Mouse (Mus musculus): ENCODE results near the gene Rbm43. TPM values are rescaled to one million over a fixed set of nuclear protein-coding genes. Genes with fewer than 3 reads are reported as not detected.
"Not testable (repeated sequence)": the region's sequence is repeated elsewhere in the genome, so short reads cannot be mapped to it uniquely, and the experiment has no call there.

The Rbm43 gene
- polyA plus RNA-seq, 1 experiment from 2014 or later = 32.4 TPM

DNA sequence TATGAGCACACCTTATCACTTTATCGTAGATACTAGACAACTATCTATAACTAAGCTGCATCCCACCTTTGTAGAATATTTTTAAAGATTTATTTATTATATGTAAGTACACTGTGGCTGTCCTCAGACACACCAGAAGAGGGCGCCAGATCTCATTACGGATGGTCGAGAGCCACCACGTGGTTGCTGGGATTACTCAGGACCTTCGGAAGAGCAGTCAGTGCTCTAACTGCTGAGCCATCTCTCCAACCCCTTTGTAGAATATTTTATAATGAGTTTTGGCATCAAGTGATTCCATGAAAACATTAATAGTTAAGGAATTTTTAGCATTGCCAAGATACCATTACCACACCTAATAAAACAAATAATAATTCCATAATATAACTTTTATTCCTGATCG, 20.4 kb downstream of the Rbm43 start:
- no peak for DNase-seq (ENCODE audit: low spot score)

DNA sequence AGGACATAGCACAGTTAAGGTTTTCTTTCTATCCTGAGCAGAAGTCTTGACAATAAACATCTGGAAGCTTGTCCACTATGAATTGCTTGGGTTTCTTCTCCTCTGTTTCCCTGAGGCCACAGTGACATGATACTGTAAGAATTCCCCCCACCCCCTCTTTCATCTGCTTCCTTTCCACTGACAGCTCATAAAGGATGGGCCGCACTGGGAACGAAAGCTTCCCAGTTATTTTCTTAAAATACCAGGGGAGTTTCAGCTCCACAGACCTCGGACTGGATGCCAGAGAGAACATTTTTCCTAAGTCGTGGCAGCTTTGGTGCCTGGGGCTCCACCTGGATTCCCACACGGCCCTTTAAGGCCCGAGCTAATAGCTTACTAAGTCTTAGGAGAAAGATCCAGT, 22.2 kb downstream of the Rbm43 start:
- no peak for DNase-seq (ENCODE audit: low spot score)

GRCm38 (mm10) chr2:51911864-51912263, 23.1 kb downstream of the Rbm43 start:
- DNase-seq (ENCODE audit: low spot score) = no peak

DNA sequence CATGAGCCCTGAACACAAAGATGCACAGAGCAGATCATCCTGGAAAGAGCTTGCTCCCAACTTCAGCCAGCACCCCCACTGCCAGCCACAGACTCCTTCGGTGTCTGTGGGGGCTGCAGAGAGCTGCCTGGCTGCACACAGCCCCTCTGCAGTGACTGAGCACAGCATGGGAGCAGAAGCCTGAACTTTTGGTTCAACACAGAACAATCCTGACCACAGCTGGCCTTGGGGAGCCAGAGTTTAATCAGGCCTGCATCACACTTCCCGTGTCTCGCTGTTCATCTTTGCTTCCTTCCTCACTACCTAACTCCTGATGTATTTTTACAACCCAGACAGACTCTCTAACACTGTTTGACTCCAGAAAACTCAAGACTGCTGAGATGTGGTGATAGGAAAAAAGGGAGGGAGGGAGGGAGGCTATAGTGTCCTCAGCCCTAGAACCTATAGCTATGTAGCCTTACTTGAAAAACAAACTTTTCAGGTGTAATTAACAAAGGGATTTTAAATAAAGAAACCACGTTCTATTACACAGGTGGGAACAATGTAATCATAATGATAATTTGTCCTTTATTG, 27.3 kb downstream of the Rbm43 start:
- DNase-seq (ENCODE audit: low spot score) = no peak

- DNase-seq (ENCODE audit: low spot score) = no peak
Measured at GRCm38 (mm10) chr2:51905637-51906036, 29.3 kb downstream of the Rbm43 start.

DNA sequence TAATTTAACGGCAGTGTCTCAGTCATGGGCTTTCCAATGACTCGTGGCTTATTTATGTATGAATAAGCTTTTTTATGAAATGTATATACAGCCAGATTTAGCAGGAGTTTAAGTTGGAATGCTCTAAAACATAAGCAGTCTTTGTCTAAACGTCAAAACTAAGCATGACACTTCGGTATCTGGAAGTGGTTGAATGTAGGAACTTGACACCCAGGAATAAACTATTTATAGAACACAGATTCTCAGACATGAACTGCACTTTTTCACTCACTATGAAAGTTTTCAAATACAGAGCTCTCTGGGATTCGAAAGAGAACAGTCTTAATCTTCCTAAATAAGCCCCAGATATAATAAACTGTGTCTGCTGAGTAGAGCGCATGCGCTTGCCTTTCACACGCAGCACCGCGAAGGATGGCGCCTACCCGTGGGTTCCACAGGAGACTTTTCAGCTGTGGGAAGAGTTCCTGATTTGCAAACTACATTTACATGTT, 42.5 kb downstream of the Rbm43 start:
- no peak for DNase-seq (ENCODE audit: low spot score)

GRCm38 (mm10) chr2:51890961-51891360, 44.0 kb downstream of the Rbm43 start:
- DNase-seq (ENCODE audit: low spot score) = no peak

DNA sequence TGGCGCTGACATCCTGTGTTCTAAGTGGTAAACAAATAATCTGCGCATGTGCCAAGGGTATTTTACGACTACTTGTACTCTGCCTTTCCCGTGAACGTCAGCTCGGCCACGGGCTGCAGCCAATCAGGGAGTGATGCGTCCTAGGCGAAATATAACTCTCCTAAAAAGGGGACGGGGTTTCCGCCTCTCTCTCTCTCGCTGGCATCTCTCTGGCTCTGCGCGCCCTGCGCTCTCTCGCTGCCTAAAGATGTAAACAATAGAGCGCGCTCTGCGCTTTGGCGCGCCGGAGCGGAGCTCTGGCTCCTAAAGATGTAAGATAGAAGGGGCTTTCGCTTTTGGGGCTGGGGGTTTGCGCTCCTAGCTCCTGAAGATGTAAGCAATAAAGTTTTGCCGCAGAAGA, 44.8 kb downstream of the Rbm43 start:
- not testable (repeated sequence) for DNase-seq (ENCODE audit: low spot score)

DNA sequence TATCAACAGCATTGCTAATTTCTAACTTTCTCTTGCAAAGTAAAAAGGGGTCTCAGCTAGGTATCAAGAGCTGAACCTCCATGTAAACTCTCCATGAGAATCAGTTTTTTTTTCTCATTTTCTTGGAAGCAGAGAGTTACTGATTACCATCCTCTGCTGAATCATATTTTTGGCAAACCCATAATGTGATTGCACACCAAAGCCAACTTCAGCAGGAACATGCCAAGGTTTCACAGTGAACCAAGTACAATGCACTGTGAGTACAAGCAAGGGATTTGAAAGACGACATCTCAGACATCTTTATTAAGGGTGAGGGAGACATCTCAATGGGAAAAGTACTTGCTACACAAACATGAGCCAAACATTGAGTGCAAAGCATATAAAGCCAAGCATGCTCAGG, 54.8 kb downstream of the Rbm43 start:
- DNase-seq (ENCODE audit: low spot score) = no peak

Other genes with a start within 250 kb of the Rbm43 start
- 91.3 and 94.6 TPM in 2 replicates for gene Nmi, start 38.3 kb upstream of the Rbm43 start, polyA plus RNA-seq (2015; fragmentation: Nextera tagmentation; extraction: Ambion mirVana)
- gene Tnfaip6, start 102.8 kb upstream of the Rbm43 start, polyA plus RNA-seq (2015; fragmentation: Nextera tagmentation; extraction: Ambion mirVana) = 2.7 and 2.9 TPM in 2 replicates
- 32.5 and 38.2 TPM in 2 replicates for gene Rif1, start 137.7 kb upstream of the Rbm43 start, polyA plus RNA-seq (2015; fragmentation: Nextera tagmentation; extraction: Ambion mirVana)